Mouse (Mus musculus): ENCODE data around the gene Tomm40. TPM values are rescaled to one million over a fixed set of nuclear protein-coding genes. Genes with fewer than 3 reads are reported as not detected.

Tomm40 gene
- polyA plus RNA-seq (2017; shearing (Covaris generic)), result 12.9 TPM

DNA sequence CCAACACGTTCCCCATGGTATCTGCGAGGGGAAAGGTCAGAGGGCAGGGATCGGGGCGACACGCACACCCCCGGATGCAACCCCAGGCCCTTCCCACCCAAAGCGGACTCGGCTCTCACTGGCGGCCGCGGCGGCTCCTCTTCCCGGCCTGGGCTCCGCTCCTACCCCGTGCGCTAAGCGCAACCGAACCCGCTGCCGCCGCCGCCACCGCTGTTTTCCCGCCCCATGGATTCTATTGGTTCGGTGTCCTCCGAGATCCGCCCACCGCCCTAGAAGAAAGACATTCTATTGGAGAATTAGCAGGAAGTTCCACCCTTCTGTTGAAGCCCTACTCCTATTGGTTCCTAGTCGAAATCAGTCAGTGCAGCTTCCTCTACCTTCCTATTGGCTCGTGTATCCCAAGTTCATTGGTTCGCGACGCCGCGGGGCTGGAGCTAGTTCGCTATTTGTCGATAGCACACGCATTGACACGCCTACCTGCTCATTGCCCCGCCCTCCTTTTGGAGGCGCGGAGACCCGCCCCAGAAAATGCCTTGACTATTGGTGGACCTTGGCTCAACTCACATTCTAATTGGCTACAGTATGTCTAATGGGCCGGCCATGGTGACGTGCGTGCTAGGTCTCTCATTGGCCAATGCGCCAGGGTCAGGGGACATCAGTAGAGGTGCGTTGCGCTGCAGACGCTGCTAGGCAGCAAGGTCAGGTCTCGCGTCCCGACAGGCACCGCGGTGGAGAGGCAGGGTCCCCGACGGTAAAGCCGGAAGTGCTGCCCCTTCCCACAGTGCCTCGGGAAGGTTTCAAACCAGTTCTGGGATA is at the start of gene Tomm40:
TSS of gene Tomm40 (minus strand) at position 200 of the 816 bp plus-strand sequence.

DNA sequence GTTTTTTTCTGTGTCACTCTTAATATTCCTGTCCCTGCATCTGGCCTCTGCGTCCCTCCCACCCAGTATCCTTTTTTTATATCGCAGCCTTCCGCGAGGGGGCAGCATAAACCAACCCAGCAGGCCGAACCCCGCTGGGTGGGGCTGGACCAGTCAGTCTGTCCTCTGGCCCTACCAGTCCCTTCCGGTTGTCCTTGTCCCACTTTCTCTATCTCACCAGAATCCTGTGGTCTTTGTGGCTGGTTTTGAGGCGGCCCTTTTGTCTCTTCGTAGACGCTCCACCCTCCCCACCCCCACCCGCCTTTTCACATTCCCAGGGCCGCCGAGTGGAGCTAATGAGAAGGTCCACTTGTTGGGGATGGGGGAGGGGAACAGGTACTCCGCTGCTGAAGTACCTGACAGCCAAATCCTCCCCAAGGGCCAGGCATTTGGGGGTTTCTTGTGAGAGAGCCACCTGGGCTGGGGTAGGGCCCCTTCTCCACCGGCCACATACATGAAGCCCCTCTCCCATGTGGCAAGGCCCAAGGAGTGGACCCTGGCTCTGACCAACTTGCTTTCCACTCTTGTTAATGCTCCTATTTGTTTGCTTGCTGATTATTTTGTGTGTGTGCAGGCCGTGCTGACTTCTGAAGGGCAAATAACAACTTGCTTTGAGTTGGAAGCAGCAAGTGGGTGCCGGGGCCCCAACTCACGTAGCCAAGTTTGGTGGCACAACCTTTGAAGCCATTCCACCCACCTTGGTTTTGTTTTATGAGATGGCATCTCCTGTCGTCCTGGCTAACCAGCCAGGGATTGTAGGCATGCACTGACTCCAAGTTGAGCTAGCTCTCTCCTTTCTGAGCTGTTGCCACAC is 35.2 kb upstream of the Tomm40 start, which contains the start of gene Nectin2:
TSS of gene Nectin2 (minus strand) at position 267 of the 853 bp plus-strand sequence.

DNA sequence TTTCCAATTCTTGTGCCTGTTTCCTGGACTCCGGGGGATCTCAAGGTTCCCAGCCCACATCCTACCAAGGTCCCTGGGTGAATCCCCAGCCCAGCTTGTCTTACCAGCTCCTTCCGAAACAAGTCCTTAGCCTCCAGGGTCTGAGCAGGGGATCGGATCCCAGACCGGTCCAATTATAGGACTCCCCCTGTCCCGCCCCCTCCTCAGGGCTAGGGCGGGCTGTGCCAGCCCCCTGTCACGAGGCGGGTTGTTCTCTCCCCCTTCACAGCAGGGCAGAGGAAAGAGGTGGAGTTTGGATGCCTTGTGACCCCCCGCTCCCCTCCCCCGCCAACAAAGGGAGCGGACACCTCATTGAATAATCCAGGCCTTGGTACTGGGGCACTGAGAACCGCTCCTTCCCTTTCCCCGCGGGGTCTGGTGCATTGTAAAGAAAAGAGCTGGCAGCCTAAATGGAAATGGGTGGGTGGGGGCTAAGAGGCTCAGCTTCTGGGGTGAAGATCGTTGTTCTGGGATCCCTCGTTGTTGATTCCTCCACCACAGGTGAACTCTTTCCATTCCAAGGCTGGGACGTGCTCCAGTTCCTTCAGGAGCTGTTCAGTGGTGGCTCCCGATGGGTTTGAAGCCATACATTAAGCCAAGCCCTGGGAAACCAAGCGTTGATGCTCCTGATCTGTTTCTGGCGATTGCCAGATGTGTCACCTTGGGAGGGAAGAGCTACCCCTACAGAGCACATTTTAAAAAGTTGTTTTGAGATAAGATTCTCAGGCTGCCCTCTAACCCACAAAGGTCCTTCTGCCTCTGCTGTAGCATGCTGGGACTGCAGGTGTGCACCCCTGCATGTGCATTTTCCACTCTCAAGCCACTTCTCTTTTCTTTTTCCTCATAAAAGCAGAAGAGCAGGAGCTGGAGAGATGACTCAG is 16.1 kb downstream of the Tomm40 start, which contains the start of gene Apoe:
TSS of gene Apoe (minus strand) at position 282 of the 920 bp plus-strand sequence.

DNA sequence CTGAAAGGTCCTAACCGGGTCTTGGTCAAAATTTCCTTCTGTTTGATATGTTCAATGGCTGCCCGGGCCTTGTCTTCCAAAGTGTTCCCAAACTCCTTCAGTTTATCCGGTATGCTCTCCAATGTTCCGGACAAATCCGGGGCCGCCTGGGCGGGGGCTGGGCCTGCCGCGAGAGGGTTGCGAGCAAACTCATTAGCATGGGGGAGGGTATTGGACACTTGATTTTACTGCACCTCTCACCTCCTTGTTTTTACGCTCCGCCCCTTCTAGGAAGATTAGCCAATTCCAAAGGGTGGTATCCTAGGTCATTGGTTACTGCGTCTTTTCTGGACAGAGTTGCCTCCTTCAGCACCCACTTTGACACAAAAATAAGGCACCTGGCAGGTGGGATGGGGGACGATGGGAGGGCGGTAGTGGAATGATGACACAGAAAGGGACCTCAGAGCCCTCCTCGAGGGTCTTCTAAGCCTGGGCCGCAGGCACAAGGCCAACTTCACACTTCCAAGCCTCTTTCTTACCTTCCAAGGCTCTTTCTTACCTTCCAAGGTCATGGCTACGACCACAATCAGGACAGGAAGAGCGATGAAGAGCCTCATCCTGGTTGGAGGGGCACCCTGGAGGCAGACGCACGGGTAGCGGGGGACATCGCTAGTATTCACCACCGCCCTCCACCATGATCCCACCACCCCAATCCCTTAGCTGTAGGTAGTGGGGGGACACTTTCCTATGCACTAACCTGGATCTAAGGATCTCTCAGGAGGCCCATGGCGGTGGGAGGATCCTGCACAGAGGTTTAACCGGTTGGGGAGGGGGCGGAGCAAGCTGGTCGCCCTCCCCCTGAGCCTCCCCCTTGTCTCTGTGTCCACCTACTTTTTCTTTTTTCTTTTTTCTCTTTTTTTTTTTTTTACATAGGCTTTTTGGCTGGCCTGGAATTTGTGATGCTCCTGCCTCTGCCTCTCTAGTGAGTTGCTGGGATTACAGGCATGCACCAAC is 23.1 kb downstream of the Tomm40 start, which contains the start of gene Apoc1:
TSS of gene Apoc1 (minus strand) at position 788 of the 993 bp plus-strand sequence.

DNA sequence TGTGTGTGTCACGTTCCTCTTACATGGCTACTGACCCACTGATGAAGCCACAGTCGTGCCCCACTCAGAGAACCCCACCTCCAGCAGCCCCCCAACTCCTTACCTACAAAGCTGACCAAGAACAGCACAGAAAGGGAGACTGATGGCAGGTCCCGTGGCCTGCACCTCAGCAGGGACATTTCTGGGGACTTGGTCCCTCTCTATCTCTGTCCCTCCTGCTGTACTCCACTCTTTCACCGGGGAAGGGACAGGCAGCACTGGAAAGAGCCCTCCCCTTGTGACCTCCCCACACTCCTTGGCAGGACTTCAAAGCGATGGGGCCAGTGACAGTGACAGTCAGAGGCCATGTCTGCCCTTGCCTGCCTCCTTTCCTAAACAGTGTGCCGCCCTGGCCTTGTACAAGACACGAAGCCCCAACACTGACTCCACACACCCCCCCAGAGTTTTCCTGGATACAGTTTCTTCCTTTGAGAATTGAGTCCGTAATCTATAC is 34.0 kb downstream of the Tomm40 start, which contains the start of the genes Gm44805 and Apoc4:
TSS of gene Gm44805 (minus strand) at position 222 of the 493 bp plus-strand sequence.
TSS of gene Apoc4 (minus strand) at position 278 of the 493 bp plus-strand sequence.

DNA sequence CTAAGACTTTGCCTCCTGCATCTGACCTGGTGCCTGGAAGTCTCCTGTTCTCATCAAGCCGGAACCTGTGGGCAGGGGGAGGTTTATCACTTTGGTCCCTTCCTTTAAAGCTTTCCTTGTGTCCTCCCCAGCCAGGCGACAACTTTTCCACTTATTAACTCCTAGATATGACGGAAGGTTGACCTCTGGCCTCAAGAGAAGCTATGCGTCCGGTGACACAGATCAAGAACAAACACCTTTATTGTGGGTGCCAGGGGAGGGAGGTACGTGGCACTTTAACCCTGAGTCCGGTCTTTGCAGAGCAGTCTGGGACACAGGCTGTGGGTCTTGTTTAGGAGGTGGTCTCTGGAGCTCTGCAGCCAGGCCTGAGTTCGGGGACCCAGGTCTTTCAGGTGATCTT is 37.4 kb downstream of the Tomm40 start, which contains the start of gene Apoc2:
TSS of gene Apoc2 (minus strand) at position 70 of the 400 bp plus-strand sequence.

DNA sequence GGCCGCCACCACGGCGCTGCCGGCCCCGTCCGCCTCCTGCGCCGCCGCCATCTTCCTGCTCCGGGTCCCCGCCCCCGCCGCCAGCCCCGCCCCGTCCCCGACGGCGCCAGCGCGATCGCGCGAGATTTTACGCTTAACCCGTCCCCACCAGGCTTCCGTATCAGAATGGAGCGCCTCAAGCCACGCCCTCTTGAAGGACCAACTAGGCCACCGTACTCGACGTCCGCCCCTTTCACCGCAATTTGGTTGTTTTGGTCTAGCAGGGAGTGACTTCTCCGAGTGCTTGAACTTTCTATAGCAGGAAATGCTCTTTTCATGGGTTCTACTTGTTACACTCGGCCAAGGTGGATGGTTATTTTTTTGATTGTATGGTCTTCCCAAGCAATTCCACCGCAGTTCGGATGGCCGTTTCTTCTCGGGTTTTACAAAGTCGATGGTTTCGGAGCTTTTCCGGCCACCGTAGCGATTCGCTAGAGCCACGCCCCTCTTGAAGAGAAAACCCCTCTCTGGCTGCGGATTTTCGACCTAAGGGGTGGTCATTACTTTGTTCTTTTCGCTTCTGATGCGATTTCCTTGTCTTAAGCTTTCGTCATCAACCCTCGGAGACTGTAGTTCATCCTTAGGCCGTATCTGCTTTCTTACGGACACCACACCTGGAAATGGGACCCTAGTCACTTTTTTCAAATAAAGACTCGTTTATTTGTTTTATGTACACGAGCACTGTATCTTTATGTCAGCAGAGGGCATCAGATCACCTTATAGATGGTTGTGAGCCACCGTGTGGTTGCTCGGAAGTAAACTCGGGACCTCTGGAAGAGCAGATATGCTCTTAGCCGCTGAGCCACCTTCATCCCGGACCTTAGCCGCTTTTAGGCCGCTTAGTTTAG is 50.0 kb downstream of the Tomm40 start, which contains the start of gene Clptm1:
TSS of gene Clptm1 (minus strand) at position 79 of the 887 bp plus-strand sequence.

Other genes with a start within 250 kb of the Tomm40 start
- 0.47 TPM for gene Bloc1s3, start 207.1 kb downstream of the Tomm40 start, polyA plus RNA-seq (2017; shearing (Covaris generic))
- gene Trappc6a, start 207.0 kb downstream of the Tomm40 start, polyA plus RNA-seq (2017; shearing (Covaris generic)), result 128 TPM
- not detected for gene Nkpd1, start 197.6 kb downstream of the Tomm40 start, polyA plus RNA-seq (2017; shearing (Covaris generic))
- 3.6 TPM for gene Ppp1r37, start 152.4 kb downstream of the Tomm40 start, polyA plus RNA-seq (2017; shearing (Covaris generic))
- 2.1 TPM for gene Zfp296, start 138.2 kb downstream of the Tomm40 start, polyA plus RNA-seq (2017; shearing (Covaris generic))
- 75.5 TPM for gene Gemin7, start 137.8 kb downstream of the Tomm40 start, polyA plus RNA-seq (2017; shearing (Covaris generic))
- gene Clasrp, start 111.0 kb downstream of the Tomm40 start, polyA plus RNA-seq (2017; shearing (Covaris generic)), result 10.0 TPM
- 16.2 TPM for gene Relb, start 86.0 kb downstream of the Tomm40 start, polyA plus RNA-seq (2017; shearing (Covaris generic))
- gene Clptm1, start 50.4 kb downstream of the Tomm40 start, polyA plus RNA-seq (2017; shearing (Covaris generic)), result 130 TPM
- not detected for gene Apoc2, start 37.5 kb downstream of the Tomm40 start, polyA plus RNA-seq (2017; shearing (Covaris generic))
- gene Gm44805, start 34.0 kb downstream of the Tomm40 start, polyA plus RNA-seq (2017; shearing (Covaris generic)), result not detected
- gene Apoc4, start 34.0 kb downstream of the Tomm40 start, polyA plus RNA-seq (2017; shearing (Covaris generic)), result not detected
- gene Apoc1, start 22.8 kb downstream of the Tomm40 start, polyA plus RNA-seq (2017; shearing (Covaris generic)), result not detected
- 12.7 TPM for gene Apoe, start 16.2 kb downstream of the Tomm40 start, polyA plus RNA-seq (2017; shearing (Covaris generic))
- gene Nectin2, start 35.0 kb upstream of the Tomm40 start, polyA plus RNA-seq (2017; shearing (Covaris generic)), result 1.1 TPM
- gene Bcam, start 55.6 kb upstream of the Tomm40 start, polyA plus RNA-seq (2017; shearing (Covaris generic)), result 13.5 TPM
- gene Cblc, start 81.4 kb upstream of the Tomm40 start, polyA plus RNA-seq (2017; shearing (Covaris generic)), result not detected
- gene Bcl3, start 107.3 kb upstream of the Tomm40 start, polyA plus RNA-seq (2017; shearing (Covaris generic)), result 10.3 TPM
- gene Gm19345, start 136.6 kb upstream of the Tomm40 start, polyA plus RNA-seq (2017; shearing (Covaris generic)), result 0.29 TPM
- gene Ceacam16, start 145.9 kb upstream of the Tomm40 start, polyA plus RNA-seq (2017; shearing (Covaris generic)), result 0.21 TPM
- gene Ceacam19, start 172.5 kb upstream of the Tomm40 start, polyA plus RNA-seq (2017; shearing (Covaris generic)), result not detected
- 46.5 TPM for gene Pvr, start 205.7 kb upstream of the Tomm40 start, polyA plus RNA-seq (2017; shearing (Covaris generic))
- 35.0 TPM for gene Igsf23, start 235.3 kb upstream of the Tomm40 start, polyA plus RNA-seq (2017; shearing (Covaris generic))
- not detected for gene Ceacam20, start 250.0 kb upstream of the Tomm40 start, polyA plus RNA-seq (2017; shearing (Covaris generic))